ENCODE assay signal across 24 mouse cellular contexts in genomic region chr9:96577674-96578073, GRCm38 (mm10). TPM values are rescaled to one million over a fixed set of nuclear protein-coding genes. Genes with fewer than 3 reads are reported as not detected.
A peak's percentile ranks its signal among the peaks of the same experiment; 100 is the strongest.
DNase-seq lines count a peak whose midpoint lies in the region; ATAC-seq and TF ChIP-seq lines count a peak whose summit lies in the region.
"Had no signal": no experiment of that assay in that cellular context is flagged by ENCODE, and none has a peak within 500 bp of the region (broad histone marks: within the 10 kb centered on the region; RNA-seq: fewer than 3 reads in every experiment).

No protein-coding gene starts in this region.

- no peaks in the 10 kb centered on the region for H3K4me1 ChIP-seq in kidney, postnatal 0 days (replicated peaks; ENCODE audit: insufficient read depth, low read length)
- peaks cover 6 to 11% of the 10 kb centered on the region in 2 experiments for H3K4me1 ChIP-seq in MEL (ENCODE audit: control insufficient read depth in 1 of 2, insufficient read depth in 2 of 2, low read length in 2 of 2)
- H3K4me1 ChIP-seq: midbrain, embryonic 12.5 days; neural tube, embryonic 15.5 days had no signal

- H3K27ac ChIP-seq in kidney, postnatal 0 days, result no peak overlapping the region
- peak overlapping the region; percentile 31; the same call in 1 of the 2 replicates for H3K27ac ChIP-seq in MEL (ENCODE audit: control insufficient read depth, low read depth, low read length)
- H3K27ac ChIP-seq: heart, embryonic 13.5 days; layer of hippocampus, adult 2 months; left cerebral cortex, adult 2 months; limb, embryonic 15.5 days; midbrain, embryonic 12.5 days; neural tube, embryonic 15.5 days had no signal

- H3K9ac ChIP-seq in kidney, postnatal 0 days (ENCODE audit: low read depth, low read length), result no peak overlapping the region
- no peak overlapping the region for H3K9ac ChIP-seq in MEL (ENCODE audit: control insufficient read depth, low read depth, low read length, poor library complexity, severe bottlenecking)
- H3K9ac ChIP-seq: heart, embryonic 13.5 days; limb, embryonic 15.5 days; midbrain, embryonic 12.5 days; neural tube, embryonic 15.5 days had no signal

- no peak; the same call in 1 of the 2 replicates for TF ChIP-seq RAD21 in MEL (IDR thresholded peaks at IDR 0.05; ENCODE audit: low read depth, low read length)

- H3K9me3 ChIP-seq in kidney, postnatal 0 days (replicated peaks; ENCODE audit: low read length), result no peaks in the 10 kb centered on the region
- no peaks in the 10 kb centered on the region for H3K9me3 ChIP-seq in MEL (replicated peaks; ENCODE audit: insufficient read depth, low read length)
- H3K9me3 ChIP-seq: heart, embryonic 13.5 days; limb, embryonic 15.5 days; midbrain, embryonic 12.5 days; neural tube, embryonic 15.5 days had no signal

- TF ChIP-seq EP300 in MEL (IDR thresholded peaks at IDR 0.05; ENCODE audit: low read depth in 1 of 2, low read length in 2 of 2), result no peak

- intact Hi-C loops in gastrocnemius, postnatal 14 days (cut with DNase I; ENCODE audit: low total_unique reads), result loop anchor here (2.0 to 10.0 kb wide), 2 partner anchors 177 to 237 kb away; no protein-coding TSS in a partner anchor

- 54% methylated on average over 6 of the region's 6 CpGs for WGBS in kidney, postnatal 0 days

- peak; percentile 8 for DNase-seq in kidney, postnatal 0 days (ENCODE audit: low spot score)
- DNase-seq in kidney, postnatal 4 days, result no peak
- DNase-seq in MEL (ENCODE audit: low read depth, low spot score), result peak; percentile 79
- peak; percentile 28 for DNase-seq in hindlimb bud, embryonic 11.5 days (ENCODE audit: extremely low spot score, low read depth, low spot score)
- DNase-seq in gastrocnemius, postnatal 14 days, result no peak
- no peak for DNase-seq in MN1 (ENCODE audit: low spot score)
- no peak for DNase-seq in kidney, adult 11 months
- DNase-seq: adrenal gland, adult 2 months; cerebellum, adult 11 months; heart, postnatal 36 days; lung, adult 18-20 months; lung, postnatal 36 days; thymus, adult 18-20 months had no signal

- no peak overlapping the region for H3K4me2 ChIP-seq in kidney, postnatal 0 days (ENCODE audit: low read length)
- H3K4me2 ChIP-seq: heart, embryonic 13.5 days; limb, embryonic 15.5 days; midbrain, embryonic 12.5 days; neural tube, embryonic 15.5 days had no signal

- H3K27me3 ChIP-seq in kidney, postnatal 0 days (ENCODE audit: insufficient read depth, low read length), result no peaks in the 10 kb centered on the region
- no peaks in the 10 kb centered on the region for H3K27me3 ChIP-seq in MEL (ENCODE audit: control insufficient read depth in 1 of 2, insufficient read depth in 2 of 2, low read length in 2 of 2)
- H3K27me3 ChIP-seq: heart, embryonic 13.5 days; limb, embryonic 15.5 days; midbrain, embryonic 12.5 days; neural tube, embryonic 15.5 days had no signal

- ATAC-seq in kidney, postnatal 0 days (replicated peaks; ENCODE audit: low FRiP score, low read depth), result no peak
- ATAC-seq in megakaryocyte progenitor cell, adult 5-6 weeks (replicated peaks; ENCODE audit: poor library complexity), result peak; percentile 60
- ATAC-seq: forebrain, embryonic 16.5 days had no signal

- TF ChIP-seq CTCF in kidney, postnatal 0 days (IDR thresholded peaks at IDR 0.05; ENCODE audit: low read depth), result no peak
- TF ChIP-seq CTCF in MEL (IDR thresholded peaks at IDR 0.05 in 2 of 3, conservative IDR thresholded peaks at IDR 0.05 in 1 of 3; ENCODE audit: control insufficient read depth in 1 of 3, insufficient read depth in 1 of 3, low read depth in 2 of 3, low read length in 3 of 3, poor library complexity in 1 of 3, severe bottlenecking in 1 of 3), result no peak

- TF ChIP-seq POLR2A in MEL (IDR thresholded peaks at IDR 0.05; ENCODE audit: control insufficient read depth in 1 of 2, insufficient read depth in 1 of 2, low read depth in 1 of 2, low read length in 2 of 2, poor library complexity in 1 of 2), result no peak

- H3K36me3 ChIP-seq in kidney, postnatal 0 days (ENCODE audit: insufficient read depth, low read length), result 0 out of 2 replicates have a peak, but pooled peaks cover 2% of the 10 kb centered on the region
- H3K36me3 ChIP-seq in MEL (ENCODE audit: control insufficient read depth in 1 of 2, insufficient read depth in 2 of 2, low read length in 2 of 2), result peaks cover 5 to 12% of the 10 kb centered on the region in 2 experiments; a peak in 3 of 4 replicates

- H3K79me2 ChIP-seq in MEL (ENCODE audit: control insufficient read depth, insufficient read depth, low read length, poor library complexity), result no peaks in the 10 kb centered on the region

- H3K4me3 ChIP-seq in kidney, postnatal 0 days (replicated peaks; ENCODE audit: low read depth, low read length), result no peak overlapping the region
- H3K4me3 ChIP-seq in MEL (ENCODE audit: control insufficient read depth in 1 of 2, insufficient read depth in 1 of 2, low read depth in 2 of 2, low read length in 2 of 2), result no peak overlapping the region
- H3K4me3 ChIP-seq: heart, embryonic 13.5 days; layer of hippocampus, adult 2 months; left cerebral cortex, adult 2 months; limb, embryonic 15.5 days; midbrain, embryonic 12.5 days; neural tube, embryonic 15.5 days had no signal

TF ChIP-seq in MEL, 35 proteins besides CTCF, POLR2A, EP300 and RAD21:
- no peak for TF ChIP-seq ZC3H11A (IDR thresholded peaks at IDR 0.05; ENCODE audit: low read depth, low read length)
- TF ChIP-seq ETS1 (IDR thresholded peaks at IDR 0.05; ENCODE audit: low read depth, low read length), result 0 out of 2 replicates have a peak, but pooled peaks have one; percentile 16
- peak; percentile 23; the same call in 1 of the 2 replicates for TF ChIP-seq BHLHE40 (IDR thresholded peaks at IDR 0.05; ENCODE audit: borderline replicate concordance, low read depth, low read length)
- 0 out of 2 replicates have a peak, but pooled peaks have one; percentile 50 for TF ChIP-seq CHD1 (IDR thresholded peaks at IDR 0.05; ENCODE audit: low read depth, low read length)
- TF ChIP-seq MAZ (IDR thresholded peaks at IDR 0.05; ENCODE audit: low read depth, low read length), result 0 out of 2 replicates have a peak, but pooled peaks have one; percentile 40
- no peak for TF ChIP-seq ZKSCAN1 (IDR thresholded peaks at IDR 0.05; ENCODE audit: low read depth, low read length)
- peak; percentile 42; the same call in 1 of the 2 replicates for TF ChIP-seq MYC (IDR thresholded peaks at IDR 0.05; ENCODE audit: low read depth, low read length)
- 0 out of 2 replicates have a peak, but pooled peaks have one; percentile 42 for TF ChIP-seq MYB (IDR thresholded peaks at IDR 0.05; ENCODE audit: low read depth, low read length)
- 0 out of 2 replicates have a peak, but pooled peaks have one; percentile 36 for TF ChIP-seq ZMIZ1 (IDR thresholded peaks at IDR 0.05; ENCODE audit: low read depth, low read length)
- TF ChIP-seq MEF2A (IDR thresholded peaks at IDR 0.05; ENCODE audit: extremely low read depth, insufficient replicate concordance, low read depth, low read length, poor library complexity, severe bottlenecking), result no peak
- TF ChIP-seq POLR2AphosphoS5 (IDR thresholded peaks at IDR 0.05; ENCODE audit: borderline replicate concordance, low read depth, low read length), result no peak
- no peak for TF ChIP-seq MAX (IDR thresholded peaks at IDR 0.05; ENCODE audit: low read length)
TF ChIP-seq in MEL: peak in this region for 7.

RNA-seq across cellular contexts. Expression of gene Gm28729, which starts 52.6 kb away (rescaled TPM):
- 0.09 TPM in 1 of 2 replicates, not detected in the other for polyA plus RNA-seq in kidney, postnatal 0 days (2015; fragmentation: Nextera tagmentation; extraction: Ambion mirVana)
- total RNA-seq in MEL (2012; rRNA removed), result not detected in 2 replicates
- polyA plus RNA-seq in MEL (2012; ENCODE audit: insufficient read depth in 1 of 2, insufficient read length in 2 of 2, low read depth in 1 of 2, low replicate concordance in 2 of 2, missing spikeins in 1 of 2), result not detected
- not detected in 2 replicates for total RNA-seq in megakaryocyte progenitor cell, adult 5-6 weeks (2015)
- total RNA-seq in megakaryocyte progenitor cell, adult 5-6 weeks (2017), result 0.24 TPM in 1 of 2 replicates, not detected in the other
- total RNA-seq in gastrocnemius, postnatal 14 days (2021), result under 1 TPM; 0.44 to 0.62 TPM
- total RNA-seq: gastrocnemius, adult 18-20 months; heart, postnatal 36 days; left cerebral cortex, adult 2 months had no signal
- polyA plus RNA-seq: adrenal gland, adult 2 months; heart, embryonic 13.5 days; kidney, embryonic 14.5 days; midbrain, embryonic 12.5 days; neural tube, embryonic 15.5 days; stomach, embryonic 14.5 days had no signal

RNA-seq across cellular contexts. Expression of gene Rasa2, which starts 53.7 kb away (rescaled TPM):
- polyA plus RNA-seq in kidney, postnatal 0 days (2015; fragmentation: Nextera tagmentation; extraction: Ambion mirVana), result 13.8 and 14.9 TPM in 2 replicates
- 9.5 and 11.3 TPM in 2 replicates for total RNA-seq in MEL (2012; rRNA removed)
- polyA plus RNA-seq in MEL (2012; ENCODE audit: insufficient read depth in 1 of 2, insufficient read length in 2 of 2, low read depth in 1 of 2, low replicate concordance in 2 of 2, missing spikeins in 1 of 2), result 10 to 100 TPM in 1 of 2 experiments, not detected in 1; 11.3 TPM
- 27.4 and 31.1 TPM in 2 replicates for total RNA-seq in megakaryocyte progenitor cell, adult 5-6 weeks (2015)
- 20.8 and 23.5 TPM in 2 replicates for total RNA-seq in megakaryocyte progenitor cell, adult 5-6 weeks (2017)
- total RNA-seq in gastrocnemius, postnatal 14 days (2021), result 1 to 10 TPM; 3.0 to 4.1 TPM

Comparison
In these comparisons a context has a peak if more than half of its experiments do, and no peak if none do; other contexts are left out.
1. DNase-seq: peak in kidney, postnatal 0 days (single experiment), MEL (single experiment) and hindlimb bud, embryonic 11.5 days (single experiment); none in kidney, postnatal 4 days (0 of 2), gastrocnemius, postnatal 14 days (single experiment), MN1 (single experiment) and kidney, adult 11 months (single experiment).